Mouse (Mus musculus) MEL (cell line): ENCODE measurements at regions not wholly inside any gene's neighbourhood (a gene's known extent, or its start where the extent isn't known, plus 50 kb on each side); places are given as distances from the start of the nearest gene placed in this dataset.

Source experiments
- DNase-seq: peaks from one replicate; pipeline ENCODE4 v3.0.0; 2011; ENCODE audit warnings: low read depth, low spot score
- H3K27ac ChIP-seq: 2 replicates; pipeline ENCODE4 v1.5.1; 2012; ENCODE audit warnings: low read depth, mild to moderate bottlenecking, control low read depth, low read length, moderate library complexity; ENCODE audit not compliant: control insufficient read depth
- H3K27me3 ChIP-seq, 2 experiments: fragments of 150-350 bp in 1 of 2; sonication (generic) in 1 of 2; 2 replicates each; pipeline ENCODE4 v1.6.1; 2012; ENCODE audit warnings: low read length in 2 of 2, mild to moderate bottlenecking in 2 of 2, improper control_type of control experiment in 1 of 2, moderate library complexity in 1 of 2; ENCODE audit not compliant: insufficient read depth in 2 of 2, control insufficient read depth in 1 of 2
- H3K36me3 ChIP-seq, 2 experiments: 2 replicates each; pipeline ENCODE4 v1.6.1; 2012 to 2014; ENCODE audit warnings: low read length in 2 of 2, improper control_type of control experiment in 1 of 2, inconsistent platforms in 1 of 2, mild to moderate bottlenecking in 1 of 2; ENCODE audit not compliant: insufficient read depth in 2 of 2, control insufficient read depth in 1 of 2
- H3K4me1 ChIP-seq, 2 experiments: fragments of 150-350 bp in 1 of 2; sonication (generic) in 1 of 2; 2 replicates each; pipeline ENCODE4 v1.6.1; 2012; ENCODE audit warnings: low read length in 2 of 2, improper control_type of control experiment in 1 of 2, mild to moderate bottlenecking in 1 of 2; ENCODE audit not compliant: insufficient read depth in 2 of 2, control insufficient read depth in 1 of 2
- H3K4me3 ChIP-seq, 2 experiments: fragments of 150-350 bp in 1 of 2; sonication (generic) in 1 of 2; 2 replicates each; pipeline ENCODE4 v1.5.1; 2012; ENCODE audit warnings: low read depth in 2 of 2, low read length in 2 of 2, mild to moderate bottlenecking in 2 of 2, moderate library complexity in 2 of 2, control low read depth in 1 of 2, improper control_type of control experiment in 1 of 2; ENCODE audit not compliant: control insufficient read depth in 1 of 2, insufficient read depth in 1 of 2
- H3K79me2 ChIP-seq: 2 replicates; pipeline ENCODE4 v1.6.1; 2012; ENCODE audit warnings: mild to moderate bottlenecking, low read length, moderate library complexity; ENCODE audit not compliant: control insufficient read depth, poor library complexity, insufficient read depth
- H3K9ac ChIP-seq: 2 replicates; pipeline ENCODE4 v1.6.1; 2012; ENCODE audit warnings: low read depth, mild to moderate bottlenecking, control low read depth, low read length, moderate library complexity; ENCODE audit not compliant: control insufficient read depth, poor library complexity, severe bottlenecking
- H3K9me3 ChIP-seq: fragments of 150-350 bp; sonication (generic); replicated peaks from 2 replicates; pipeline ENCODE4 v1.6.1; 2012; ENCODE audit warnings: mild to moderate bottlenecking, low read length, improper control_type of control experiment, moderate library complexity; ENCODE audit not compliant: insufficient read depth
- BHLHE40 ChIP-seq: IDR thresholded peaks from 2 replicates; pipeline ENCODE4 v1.6.1; 2012; ENCODE audit warnings: low read depth, mild to moderate bottlenecking, inconsistent platforms, low read length, improper control_type of control experiment, borderline replicate concordance
- CHD1 ChIP-seq: IDR thresholded peaks from 2 replicates; pipeline ENCODE4 v1.6.1; 2012; ENCODE audit warnings: low read depth, mild to moderate bottlenecking, inconsistent platforms, low read length, improper control_type of control experiment
- CTCF ChIP-seq, 3 experiments: IDR thresholded peaks in 2 of 3; conservative IDR thresholded peaks in 1 of 3; 2 replicates each; pipeline ENCODE4 v1.5.1; 2011 to 2012; ENCODE audit warnings: low read length in 3 of 3, low read depth in 2 of 3, mild to moderate bottlenecking in 2 of 3, improper control_type of control experiment in 1 of 3, inconsistent platforms in 1 of 3, mixed read lengths in 1 of 3, moderate library complexity in 1 of 3; ENCODE audit not compliant: control insufficient read depth in 1 of 3, insufficient read depth in 1 of 3, poor library complexity in 1 of 3, severe bottlenecking in 1 of 3
- E2F4 ChIP-seq: IDR thresholded peaks from 2 replicates; pipeline ENCODE4 v1.6.1; 2011; ENCODE audit warnings: low read depth, low read length, improper control_type of control experiment, borderline replicate concordance
- ELF1 ChIP-seq: IDR thresholded peaks from 2 replicates; pipeline ENCODE4 v1.6.1; 2014; ENCODE audit warnings: low read depth, mild to moderate bottlenecking, inconsistent platforms, low read length, improper control_type of control experiment, moderate library complexity
- GATA1 ChIP-seq: IDR thresholded peaks from 2 replicates; pipeline ENCODE4 v1.6.1; 2011; ENCODE audit warnings: low read depth, low read length, improper control_type of control experiment
- HCFC1 ChIP-seq: IDR thresholded peaks from 2 replicates; pipeline ENCODE4 v1.6.1; 2012; ENCODE audit warnings: low read depth, mild to moderate bottlenecking, inconsistent platforms, low read length, improper control_type of control experiment, moderate library complexity
- JUND ChIP-seq: IDR thresholded peaks from 2 replicates; pipeline ENCODE4 v1.6.1; 2011; ENCODE audit warnings: low read depth, mild to moderate bottlenecking, improper control_type of control experiment, low read length
- KAT2A ChIP-seq: conservative IDR thresholded peaks from 2 replicates; pipeline ENCODE4 v1.6.1; 2012; ENCODE audit warnings: low read depth, low read length, improper control_type of control experiment, inconsistent platforms
- MAFK ChIP-seq: IDR thresholded peaks from 2 replicates; pipeline ENCODE4 v1.6.1; 2011; ENCODE audit warnings: low read depth, mild to moderate bottlenecking, low read length, improper control_type of control experiment, borderline replicate concordance
- MAZ ChIP-seq: IDR thresholded peaks from 2 replicates; pipeline ENCODE4 v1.6.1; 2012; ENCODE audit warnings: low read depth, mild to moderate bottlenecking, inconsistent platforms, low read length, improper control_type of control experiment
- MXI1 ChIP-seq: IDR thresholded peaks from 2 replicates; pipeline ENCODE4 v1.6.1; 2011; ENCODE audit warnings: mild to moderate bottlenecking, low read depth, low read length, improper control_type of control experiment
- NELFE ChIP-seq: IDR thresholded peaks from 2 replicates; pipeline ENCODE4 v1.6.1; 2011; ENCODE audit warnings: low read depth, low read length, improper control_type of control experiment
- NRF1 ChIP-seq: IDR thresholded peaks from 2 replicates; pipeline ENCODE4 v1.6.1; 2014; ENCODE audit warnings: low read depth, mild to moderate bottlenecking, inconsistent platforms, low read length, improper control_type of control experiment, moderate library complexity; ENCODE audit not compliant: poor library complexity, insufficient read depth, severe bottlenecking
- POLR2A ChIP-seq, 2 experiments: IDR thresholded peaks; 2 replicates each; pipeline ENCODE4 v1.6.1; 2011 to 2012; ENCODE audit warnings: low read length in 2 of 2, mild to moderate bottlenecking in 2 of 2, control low read depth in 1 of 2, improper control_type of control experiment in 1 of 2, low read depth in 1 of 2, moderate library complexity in 1 of 2; ENCODE audit not compliant: control insufficient read depth in 1 of 2, insufficient read depth in 1 of 2, poor library complexity in 1 of 2
- RAD21 ChIP-seq: IDR thresholded peaks from 2 replicates; pipeline ENCODE4 v1.6.1; 2011; ENCODE audit warnings: mild to moderate bottlenecking, low read depth, low read length, improper control_type of control experiment
- RCOR1 ChIP-seq: IDR thresholded peaks from 2 replicates; pipeline ENCODE4 v1.6.1; 2012; ENCODE audit warnings: low read depth, mild to moderate bottlenecking, inconsistent platforms, low read length, improper control_type of control experiment
- SMC3 ChIP-seq: IDR thresholded peaks from 2 replicates; pipeline ENCODE4 v1.6.1; 2011; ENCODE audit warnings: low read depth, low read length, improper control_type of control experiment
- TAL1 ChIP-seq: IDR thresholded peaks from 2 replicates; pipeline ENCODE4 v1.6.1; 2012; ENCODE audit warnings: mild to moderate bottlenecking, inconsistent platforms, low read length, moderate library complexity, mixed read lengths
- TCF12 ChIP-seq: IDR thresholded peaks from 2 replicates; pipeline ENCODE4 v1.6.1; 2014; ENCODE audit warnings: low read depth, mild to moderate bottlenecking, inconsistent platforms, low read length, improper control_type of control experiment, moderate library complexity
- USF2 ChIP-seq, 2 experiments: IDR thresholded peaks; 2 replicates each; pipeline ENCODE4 v1.6.1; 2011 to 2012; ENCODE audit warnings: improper control_type of control experiment in 2 of 2, low read length in 2 of 2, borderline replicate concordance in 1 of 2, inconsistent platforms in 1 of 2, low read depth in 1 of 2, mild to moderate bottlenecking in 1 of 2; ENCODE audit not compliant: insufficient read depth in 1 of 2
- ZC3H11A ChIP-seq: IDR thresholded peaks from 2 replicates; pipeline ENCODE4 v1.6.1; 2012; ENCODE audit warnings: low read depth, mild to moderate bottlenecking, inconsistent platforms, low read length, improper control_type of control experiment
- ZKSCAN1 ChIP-seq: IDR thresholded peaks from 2 replicates; pipeline ENCODE4 v1.6.1; 2012; ENCODE audit warnings: low read depth, mild to moderate bottlenecking, inconsistent platforms, low read length, improper control_type of control experiment, moderate library complexity
- ZMIZ1 ChIP-seq: IDR thresholded peaks from 2 replicates; pipeline ENCODE4 v1.6.1; 2012; ENCODE audit warnings: low read depth, mild to moderate bottlenecking, inconsistent platforms, low read length, improper control_type of control experiment, moderate library complexity
- ZNF384 ChIP-seq: IDR thresholded peaks from 2 replicates; pipeline ENCODE4 v1.6.1; 2012; ENCODE audit warnings: low read depth, mild to moderate bottlenecking, inconsistent platforms, low read length, improper control_type of control experiment

GRCm38 (mm10) chr6:15543516-15544080 is 176.9 kb upstream of the Mdfic start:
- Histone ChIP-seq H3K4me3 (no peak overlapping the region), H3K4me1 (no peaks in the 10 kb centered on the region), H3K36me3 (no peaks in the 10 kb centered on the region), H3K9ac (no peak overlapping the region), H3K79me2 (no peaks in the 10 kb centered on the region), H3K9me3 (no peaks in the 10 kb centered on the region), H3K27me3 (no peaks in the 10 kb centered on the region), H3K27ac (no peak overlapping the region)
- no peak for TF ChIP-seq NELFE
- no peak for TF ChIP-seq TAL1
- no peak for TF ChIP-seq MAZ
- no peak for DNase-seq

GRCm38 (mm10) chr6:15548833-15549232 is 171.6 kb upstream of the Mdfic start:
- no peaks in the 10 kb centered on the region for H3K79me2 ChIP-seq
- no peak overlapping the region for H3K9ac ChIP-seq
- no peaks in the 10 kb centered on the region for H3K9me3 ChIP-seq
- H3K36me3 ChIP-seq, result no peaks in the 10 kb centered on the region
- TF ChIP-seq ZC3H11A, result no peak
- no peak for TF ChIP-seq ZKSCAN1
- no peak for TF ChIP-seq NELFE
- no peak for TF ChIP-seq POLR2A (IDR thresholded peaks at IDR 0.05; ENCODE audit: control insufficient read depth in 1 of 2, insufficient read depth in 1 of 2, low read depth in 1 of 2, low read length in 2 of 2, poor library complexity in 1 of 2)
- TF ChIP-seq BHLHE40, result no peak
- TF ChIP-seq JUND, result no peak
- no peak for TF ChIP-seq MXI1
- no peak for TF ChIP-seq USF2 (IDR thresholded peaks at IDR 0.05; ENCODE audit: borderline replicate concordance in 1 of 2, insufficient read depth in 1 of 2, low read depth in 1 of 2, low read length in 2 of 2)
- TF ChIP-seq MAFK, result no peak
- no peak for TF ChIP-seq SMC3
- no peak for TF ChIP-seq RCOR1
- no peak for TF ChIP-seq CTCF (IDR thresholded peaks at IDR 0.05 in 2 of 3, conservative IDR thresholded peaks at IDR 0.05 in 1 of 3; ENCODE audit: control insufficient read depth in 1 of 3, insufficient read depth in 1 of 3, low read depth in 2 of 3, low read length in 3 of 3, poor library complexity in 1 of 3, severe bottlenecking in 1 of 3)
- no peak for TF ChIP-seq KAT2A
- no peak for TF ChIP-seq TAL1
- TF ChIP-seq HCFC1, result no peak
- no peaks in the 10 kb centered on the region for H3K4me1 ChIP-seq
- DNase-seq, result no peak
- no peak overlapping the region for H3K27ac ChIP-seq
- H3K4me3 ChIP-seq, result no peak overlapping the region
- H3K27me3 ChIP-seq, result no peaks in the 10 kb centered on the region

- Histone ChIP-seq H3K27me3 (no peaks in the 10 kb centered on the region), H3K9ac (no peak overlapping the region), H3K27ac (no peak overlapping the region), H3K9me3 (no peaks in the 10 kb centered on the region), H3K79me2 (no peaks in the 10 kb centered on the region), H3K4me1 (no peaks in the 10 kb centered on the region), H3K36me3 (no peaks in the 10 kb centered on the region), H3K4me3 (no peak overlapping the region)
- no peak for DNase-seq
- TF ChIP-seq TCF12 (no peak), MXI1 (no peak), GATA1 (no peak), RAD21 (no peak), ZMIZ1 (no peak), E2F4 (no peak), RCOR1 (no peak), MAFK (no peak), ZNF384 (no peak), ELF1 (no peak), CTCF (IDR thresholded peaks at IDR 0.05 in 2 of 3, conservative IDR thresholded peaks at IDR 0.05 in 1 of 3; ENCODE audit: control insufficient read depth in 1 of 3, insufficient read depth in 1 of 3, low read depth in 2 of 3, low read length in 3 of 3, poor library complexity in 1 of 3, severe bottlenecking in 1 of 3) (no peak), NRF1 (no peak), CHD1 (no peak), ZKSCAN1 (no peak)
These were observed 127.7 kb upstream of the Mdfic start for GRCm38 (mm10) chr6:15592780-15593179.
